Mouse (Mus musculus) gastrocnemius, postnatal 10 days (tissue): ENCODE measurements at regions not wholly inside any gene's neighbourhood (a gene's known extent, or its start where the extent isn't known, plus 50 kb on each side); places are given as distances from the start of the nearest gene placed in this dataset.

Source experiments
- DNase-seq: peaks from one replicate; pipeline ENCODE4 v3.0.0; 2021; ENCODE audit warnings: mixed read lengths

DNA sequence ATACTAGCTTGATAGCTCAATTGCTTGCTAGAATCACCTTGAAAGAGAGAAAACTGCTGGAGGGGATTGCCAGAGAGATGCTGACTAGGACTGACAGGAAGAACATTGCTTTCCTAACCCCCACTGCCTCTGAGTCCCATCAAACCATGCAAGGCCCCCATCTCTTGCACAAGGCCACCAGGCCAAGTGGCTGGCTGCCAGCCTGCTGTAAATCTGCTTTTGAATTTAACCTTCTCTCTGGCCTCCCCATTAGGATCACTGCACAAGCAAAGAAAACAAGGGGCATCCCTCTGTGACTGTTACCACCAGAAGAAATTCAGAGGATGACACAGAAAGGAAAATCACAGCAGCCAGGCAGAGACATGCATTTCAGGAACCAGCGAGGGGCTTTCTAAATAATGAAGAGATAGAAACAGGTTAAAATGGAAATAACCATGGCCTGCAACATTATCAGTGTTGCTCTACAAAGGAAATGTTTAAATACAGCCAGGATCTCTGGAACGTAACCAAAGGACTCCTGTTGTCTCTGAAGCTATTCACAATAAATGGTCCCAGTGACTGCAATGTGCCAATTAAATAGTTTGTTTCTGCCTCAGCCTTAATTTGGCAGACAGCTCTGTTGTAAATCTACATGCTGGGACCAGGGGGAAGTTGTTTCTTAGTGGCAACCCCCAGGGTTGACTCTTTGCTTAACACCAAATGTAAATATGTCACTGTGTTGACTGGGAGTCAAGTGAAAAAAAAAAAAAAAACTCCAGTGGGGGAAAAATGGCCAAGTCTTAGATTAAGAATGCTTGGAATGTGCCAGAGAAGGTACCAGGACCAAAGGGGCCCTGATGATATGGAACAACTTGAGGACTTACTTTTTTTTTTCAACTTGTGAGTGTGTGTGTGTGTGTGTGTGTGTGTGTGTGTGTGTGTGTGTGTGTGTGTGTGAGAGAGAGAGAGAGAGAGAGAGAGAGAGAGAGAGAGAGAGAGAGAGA lies 233.9 kb upstream of the Epha4 start:
- DNase-seq, result no peak

DNA sequence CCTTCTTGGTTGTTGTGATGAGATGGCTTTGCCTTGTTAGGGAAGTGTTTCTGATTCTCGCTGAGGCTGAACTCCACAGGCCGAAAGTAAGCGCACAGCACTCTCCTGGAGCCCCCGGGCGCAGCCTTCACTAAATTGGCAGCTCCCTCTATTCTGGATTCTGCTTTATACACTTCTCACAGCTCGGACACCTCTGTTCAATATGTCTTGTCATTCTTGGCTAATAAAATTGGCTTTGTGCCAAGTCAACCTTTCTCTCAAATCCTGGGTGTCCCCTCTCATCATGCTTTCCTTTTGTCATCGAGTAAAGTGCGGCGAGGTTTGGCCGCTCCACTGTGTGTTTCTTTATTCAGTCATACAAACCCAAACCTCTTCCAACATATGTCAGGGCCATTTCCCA lies 217.2 kb upstream of the Epha4 start:
- DNase-seq, result no peak

DNA sequence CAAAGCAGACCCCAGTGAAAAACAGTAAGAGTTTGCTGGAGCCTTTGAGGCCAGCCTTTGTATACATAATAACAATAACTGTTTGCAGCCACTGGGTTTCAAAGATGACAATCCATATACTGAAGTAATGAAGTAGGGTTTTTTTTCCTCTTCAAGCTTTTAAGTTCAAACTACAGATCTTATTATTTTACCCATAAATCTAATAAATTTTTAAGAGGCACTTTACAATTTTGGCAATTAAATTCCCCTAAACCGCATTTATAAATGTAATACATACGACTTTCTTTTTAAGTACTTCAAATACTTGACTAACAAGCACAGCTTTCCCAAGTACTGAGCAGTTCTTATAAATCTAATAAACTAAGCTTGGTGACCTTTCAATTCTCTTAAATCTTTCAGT lies 212.7 kb upstream of the Epha4 start:
- DNase-seq, result no peak

DNA sequence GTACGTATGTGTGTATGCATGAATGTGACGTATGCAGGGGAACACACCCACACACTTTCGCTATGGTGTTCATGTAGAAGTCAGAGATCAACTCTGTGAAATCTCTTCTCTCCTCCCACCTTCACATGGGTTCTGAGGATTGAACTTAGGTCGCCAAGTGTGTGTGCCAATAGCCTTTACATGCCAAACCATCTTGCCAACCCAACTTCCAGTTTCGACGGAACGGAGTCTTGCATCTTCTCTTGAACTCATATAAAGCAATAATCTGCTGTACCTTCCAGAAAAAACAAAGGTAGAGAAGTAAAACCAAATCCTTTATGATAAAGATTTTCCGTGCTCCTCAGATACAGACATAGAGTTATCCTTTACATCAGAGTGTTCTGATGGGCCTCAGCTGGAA lies 208.4 kb upstream of the Epha4 start:
- no peak for DNase-seq

DNA sequence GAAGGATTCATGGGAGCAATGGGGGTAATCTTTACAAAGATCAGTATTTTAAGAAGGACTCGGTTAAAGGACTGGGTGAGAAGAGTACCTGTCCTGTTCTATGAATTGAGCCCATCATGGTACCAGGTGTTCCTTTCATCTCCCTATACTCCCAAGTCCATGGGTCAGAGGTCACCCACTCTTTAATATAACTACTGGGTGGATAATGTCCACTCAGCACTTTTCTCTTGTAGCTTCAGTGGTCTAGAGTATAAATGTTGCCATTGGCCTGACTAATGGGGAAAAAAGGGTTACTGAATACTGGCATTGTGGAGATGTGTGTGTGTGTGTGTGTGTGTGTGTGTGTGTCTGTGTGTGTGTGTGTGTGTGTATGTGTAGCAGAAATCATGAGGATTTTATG lies 206.0 kb upstream of the Epha4 start:
- DNase-seq, result no peak

DNA sequence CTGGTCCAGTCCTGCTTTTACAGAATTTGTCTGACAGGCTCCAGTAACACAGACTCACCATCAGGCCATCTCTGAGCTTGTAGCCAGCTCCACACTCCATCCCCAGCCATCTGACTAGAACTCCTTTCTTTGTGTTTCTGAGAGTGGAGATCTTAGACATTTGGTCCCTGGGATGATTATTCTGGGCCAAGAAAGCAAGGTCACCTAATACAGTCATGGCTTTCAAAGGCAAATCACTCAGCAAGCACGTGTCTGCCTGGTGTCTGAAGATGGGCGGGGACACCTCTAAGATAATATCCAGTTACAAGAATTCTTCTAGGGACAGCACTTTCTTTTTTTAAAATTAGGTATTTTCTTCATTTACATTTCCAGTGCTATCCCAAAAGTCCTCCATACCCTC lies 198.1 kb upstream of the Epha4 start:
- no peak for DNase-seq

DNA sequence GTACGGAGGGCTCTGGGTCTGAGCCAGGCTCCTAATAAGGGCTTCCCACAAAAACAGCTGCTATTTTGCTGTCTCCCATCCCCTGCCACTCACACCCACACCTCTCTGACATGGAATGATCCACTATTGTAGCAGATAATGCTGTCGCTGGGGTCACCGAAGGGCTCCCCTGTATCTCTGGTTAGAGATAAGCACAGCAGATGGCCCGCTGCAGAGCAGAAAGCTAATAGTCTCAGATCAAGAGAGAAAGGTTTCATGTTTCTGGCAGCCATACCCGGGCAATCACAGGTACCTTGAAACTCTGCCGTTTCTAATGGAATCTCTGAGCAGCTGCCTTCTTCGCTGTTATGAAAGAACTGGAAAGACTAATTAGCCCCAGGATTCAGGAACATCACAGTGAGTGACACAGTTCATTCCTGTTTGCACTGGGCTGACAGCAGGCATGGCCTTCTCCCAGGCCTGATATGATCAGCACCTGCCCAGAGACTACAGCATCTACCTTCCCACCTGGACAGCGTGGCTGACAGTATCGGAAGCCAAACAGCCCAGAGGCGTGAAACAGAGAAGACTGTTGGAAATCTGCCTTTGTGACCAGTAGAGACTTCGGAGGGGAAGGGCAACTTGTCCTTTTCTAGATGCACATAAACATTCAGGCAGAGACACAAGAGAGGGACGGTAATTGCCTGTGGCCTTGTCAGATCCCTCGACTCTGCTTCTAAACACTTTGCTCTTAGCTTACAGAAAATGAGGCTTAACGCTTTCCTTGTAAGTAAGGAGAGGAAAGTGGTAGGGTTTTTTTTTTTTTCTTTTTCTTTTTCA lies 193.5 kb upstream of the Epha4 start:
- DNase-seq, result no peak

DNA sequence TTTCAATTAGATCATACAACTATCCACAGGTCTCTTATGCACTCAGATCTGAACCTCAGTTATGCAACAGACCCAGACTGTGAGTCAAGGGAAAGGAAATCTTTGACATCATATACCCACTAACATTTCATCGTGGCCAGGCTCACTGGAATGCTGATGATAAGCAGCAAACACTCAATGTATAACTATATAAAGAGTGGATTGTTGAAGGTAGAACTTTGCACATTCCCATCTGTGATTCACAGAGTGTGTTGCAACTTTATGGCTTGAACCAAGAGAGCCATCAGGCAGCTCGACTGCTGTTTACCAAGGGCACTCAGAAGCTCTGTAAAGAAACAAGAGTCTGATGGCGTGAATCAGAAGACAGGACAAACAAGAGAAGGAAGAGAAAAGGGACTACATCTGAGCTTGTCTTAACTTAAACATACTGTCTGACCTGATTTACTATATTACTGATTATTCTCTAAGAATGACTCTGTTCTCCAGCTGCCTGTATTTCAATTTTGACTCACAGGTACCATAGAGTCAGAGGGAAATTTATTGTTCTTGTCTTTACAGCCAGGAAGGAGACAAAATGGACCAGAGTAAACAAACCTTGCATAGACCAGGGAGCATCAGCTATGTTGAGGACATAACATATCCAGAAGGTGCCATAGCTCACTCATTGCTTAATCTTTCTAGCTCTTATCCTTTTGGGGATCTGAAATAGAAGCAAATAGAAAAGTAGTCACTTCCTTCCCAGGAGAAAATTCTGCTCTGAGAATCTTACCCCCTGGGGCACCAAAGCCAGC lies 180.5 kb upstream of the Epha4 start:
- no peak for DNase-seq

DNA sequence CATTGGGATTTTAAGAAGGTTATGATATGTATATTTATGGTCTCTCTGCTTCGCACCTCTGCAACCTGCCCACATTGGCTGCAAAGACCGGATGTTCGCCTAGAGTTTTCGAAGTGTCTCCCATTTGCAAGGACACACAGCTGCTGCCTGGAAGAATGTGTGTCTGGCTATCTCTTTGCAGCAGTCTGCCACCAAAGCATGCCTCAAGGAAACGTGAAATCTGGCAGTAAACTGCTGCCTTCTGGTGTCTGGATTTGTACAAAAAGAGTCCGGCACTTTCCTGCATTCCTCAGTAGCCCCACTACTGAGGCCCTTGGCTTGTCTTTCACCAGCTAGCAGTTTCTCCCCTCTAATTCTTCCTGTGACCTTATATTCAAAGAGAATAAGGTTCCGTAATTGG lies 148.5 kb upstream of the Epha4 start:
- DNase-seq, result no peak

DNA sequence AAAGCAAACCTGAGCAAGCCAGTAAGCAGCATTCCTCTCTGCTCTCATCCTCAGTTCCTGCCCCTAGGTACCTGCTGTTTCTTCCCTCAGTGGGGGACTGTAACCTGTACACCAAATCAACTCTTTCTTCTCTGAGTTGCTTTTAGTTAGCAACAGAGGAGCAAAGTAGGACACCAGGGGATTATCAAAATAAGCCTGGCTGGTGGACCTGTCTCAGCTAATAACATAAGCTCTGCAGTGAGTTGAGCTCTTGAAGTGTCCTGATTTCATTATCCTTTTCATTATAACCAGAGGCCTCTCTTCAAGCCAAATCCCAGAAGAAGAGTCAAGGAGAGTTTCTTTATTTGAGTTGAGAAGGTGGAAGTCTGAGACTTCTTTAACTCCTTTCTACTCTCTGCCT lies 145.5 kb upstream of the Epha4 start:
- no peak for DNase-seq

DNA sequence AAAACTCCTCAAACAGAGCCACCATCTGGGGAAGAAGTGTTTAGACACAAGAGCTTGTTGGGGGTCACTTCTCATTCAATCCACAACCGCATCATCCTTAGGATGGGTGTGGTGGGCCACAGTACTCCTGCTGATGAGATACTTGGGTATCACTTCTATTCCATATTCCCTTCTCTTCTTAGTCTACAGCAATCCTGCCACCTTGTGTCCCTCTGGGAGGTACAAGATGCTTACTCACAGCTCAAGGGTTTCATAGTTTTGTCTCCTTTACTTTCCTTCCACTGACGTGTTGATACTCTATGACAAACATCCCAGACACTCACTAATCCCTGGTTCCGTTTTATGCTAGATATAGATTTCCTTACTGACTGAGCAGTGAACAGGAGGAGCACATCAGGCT lies 122.1 kb upstream of the Epha4 start:
- DNase-seq, result no peak

DNA sequence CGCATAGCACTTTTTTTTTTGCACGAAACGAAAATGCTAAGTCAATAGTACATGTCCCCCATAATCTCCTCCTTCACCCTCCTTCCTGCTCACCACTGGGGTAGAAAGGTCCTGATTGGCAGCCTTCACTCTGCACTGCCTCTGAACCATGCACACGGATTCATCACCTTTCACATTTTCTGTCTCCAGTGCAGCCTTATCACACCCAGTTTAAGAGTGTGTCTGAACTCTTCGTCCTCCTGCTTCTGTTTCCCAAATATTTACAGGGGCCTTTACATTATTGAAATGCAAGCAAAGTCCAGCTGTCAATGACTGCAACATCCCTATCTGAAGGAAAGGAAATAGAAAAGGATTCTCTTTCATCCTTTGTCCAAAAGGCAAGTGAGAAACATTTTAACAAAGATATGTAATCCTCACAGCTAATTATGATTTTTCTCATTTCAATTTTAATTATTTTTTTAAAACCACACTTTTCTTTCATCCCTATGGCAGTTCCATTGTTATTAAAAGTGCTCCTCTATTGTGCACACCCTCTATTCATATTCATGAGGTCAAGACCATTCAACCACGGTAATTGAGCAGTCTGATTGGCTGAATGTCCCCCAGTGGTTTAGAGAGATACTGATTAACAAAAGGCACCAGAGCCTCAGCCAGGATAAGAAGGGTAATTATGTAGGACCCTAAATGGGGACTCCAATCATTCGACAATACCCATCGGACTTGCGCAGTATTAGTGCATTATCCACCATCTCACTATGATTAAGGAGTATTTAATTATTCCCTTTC lies 114.8 kb upstream of the Epha4 start:
- no peak for DNase-seq

DNA sequence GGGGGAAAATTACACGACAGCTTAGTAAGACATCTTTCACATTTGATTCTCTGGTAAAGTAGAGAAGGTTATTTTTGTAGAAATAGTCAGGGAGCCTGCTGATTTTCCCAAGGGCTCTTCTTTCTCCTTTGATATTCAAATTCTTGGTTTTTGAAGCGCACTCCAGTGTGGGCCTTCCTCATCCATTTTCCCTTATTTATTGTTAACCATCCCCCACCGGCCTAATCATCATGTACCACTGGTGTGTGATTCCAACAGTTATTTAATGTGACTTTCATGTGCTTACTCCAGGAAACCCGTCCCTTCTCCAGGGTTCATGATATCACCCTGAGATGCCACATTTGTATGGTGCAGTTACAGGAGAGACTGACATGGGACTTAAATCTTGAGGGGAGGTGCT lies 114.0 kb upstream of the Epha4 start:
- DNase-seq, result no peak

DNA sequence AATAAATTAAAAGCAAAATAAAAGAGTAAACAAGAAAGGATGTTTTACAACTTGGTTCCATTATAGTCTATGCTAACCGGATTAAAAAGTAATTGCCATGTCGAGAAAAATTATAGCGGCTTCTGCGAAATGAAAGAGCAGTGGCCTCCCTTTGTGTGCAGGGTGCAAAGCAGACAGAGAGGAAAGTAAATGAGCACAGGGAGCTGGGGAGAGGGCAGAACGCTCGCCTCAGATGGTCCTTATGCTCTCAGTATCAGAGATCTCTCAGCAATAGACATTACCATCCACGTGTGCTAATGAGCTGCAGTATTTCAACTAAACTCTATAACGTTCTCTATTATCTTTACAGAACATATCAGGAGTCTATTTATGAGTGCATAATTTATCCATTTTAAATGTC lies 102.6 kb upstream of the Epha4 start:
- no peak for DNase-seq

DNA sequence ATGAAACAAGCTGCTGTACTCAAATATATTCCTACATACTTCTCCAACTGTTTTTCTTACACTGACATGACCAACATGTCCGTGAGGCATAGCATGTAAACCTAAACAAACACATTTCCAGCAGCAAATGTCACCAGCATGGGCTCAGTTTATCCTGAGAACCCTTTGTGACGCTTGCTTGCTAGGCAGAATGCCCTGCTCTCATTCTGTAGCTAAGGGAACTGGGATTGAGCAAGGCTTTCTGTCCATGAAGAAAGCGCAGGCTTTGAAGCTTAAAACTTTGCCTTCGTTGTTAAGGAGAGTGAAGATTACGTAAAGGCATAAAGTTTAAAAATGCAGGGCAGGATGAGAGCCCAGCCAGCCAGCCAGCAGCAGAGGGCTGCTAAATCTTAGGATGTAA lies 85.6 kb upstream of the Epha4 start:
- DNase-seq, result no peak

DNA sequence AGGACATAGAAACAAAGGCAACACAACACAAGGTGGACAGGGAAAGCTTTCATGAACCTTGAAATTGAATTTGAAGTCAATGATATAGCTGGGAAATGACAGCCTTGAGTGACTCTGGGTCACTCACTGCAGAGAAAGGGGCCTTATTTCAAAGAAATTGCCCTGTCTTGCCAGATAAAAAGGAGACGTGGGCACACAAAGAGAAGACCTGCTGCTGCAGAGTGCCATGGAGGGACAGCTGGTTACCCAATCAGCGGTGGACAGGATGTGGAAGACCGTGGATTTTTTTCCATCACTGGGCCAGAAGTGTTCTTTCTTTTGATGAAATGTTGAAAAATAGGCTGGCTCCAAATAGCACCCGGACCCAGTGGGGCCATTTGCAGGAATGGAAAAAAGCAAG lies 77.8 kb upstream of the Epha4 start:
- no peak for DNase-seq

DNA sequence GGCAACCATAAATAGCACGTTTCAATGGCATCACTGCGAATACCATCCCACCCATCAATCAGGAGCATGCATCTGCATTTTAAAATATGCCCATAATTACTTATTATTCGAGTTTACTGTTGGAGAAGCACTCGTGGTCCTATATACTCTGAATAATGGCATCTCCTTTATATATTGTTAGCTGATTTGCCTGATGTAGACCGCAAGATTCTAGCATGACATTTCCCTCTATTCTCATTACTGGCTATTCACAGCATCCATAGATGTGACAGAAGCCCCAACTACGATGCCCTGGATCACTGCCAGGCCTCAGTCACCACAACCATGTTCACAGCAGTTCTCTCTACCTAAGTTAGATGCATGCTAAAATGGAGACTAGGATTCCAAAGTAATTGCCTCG lies 77.4 kb upstream of the Epha4 start:
- DNase-seq, result no peak

DNA sequence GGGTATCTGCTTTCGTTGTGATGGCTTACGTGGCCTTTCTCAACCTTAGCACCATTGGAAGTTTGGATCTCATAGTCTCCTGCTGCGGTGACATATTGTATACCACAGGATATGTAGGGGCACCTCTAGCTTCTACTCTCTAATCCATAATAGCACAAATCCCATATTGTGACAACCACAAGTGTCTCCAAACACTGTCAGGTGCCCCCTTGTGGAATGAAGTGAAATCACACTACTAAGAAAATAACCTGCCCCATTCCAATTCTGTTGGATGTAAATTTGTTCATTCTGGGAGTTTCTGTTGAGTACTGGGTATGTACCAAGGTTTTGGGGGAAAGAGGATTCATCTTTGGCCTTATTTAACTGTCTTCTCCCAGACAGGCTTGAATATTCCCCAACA lies 74.5 kb upstream of the Epha4 start:
- no peak for DNase-seq

DNA sequence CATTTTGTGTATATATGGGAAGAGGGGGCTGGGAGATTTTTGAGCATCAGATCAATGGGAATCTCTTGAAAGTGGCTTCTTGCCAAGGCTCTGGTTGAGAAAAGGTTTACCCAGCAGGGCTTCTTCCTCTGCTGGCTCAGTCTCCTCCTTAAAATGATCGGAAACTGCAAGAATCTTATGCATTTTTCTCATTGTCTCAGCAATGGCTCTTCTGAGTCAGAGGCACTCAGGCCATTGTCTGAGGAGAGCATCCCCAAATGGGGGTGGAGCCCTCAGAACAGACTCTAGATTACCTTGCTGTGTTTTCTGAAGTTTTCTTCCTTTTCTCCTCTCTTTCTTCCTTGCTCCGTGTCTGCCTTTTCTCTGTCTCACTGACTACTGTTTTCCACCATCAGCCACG lies 70.6 kb upstream of the Epha4 start:
- no peak for DNase-seq

DNA sequence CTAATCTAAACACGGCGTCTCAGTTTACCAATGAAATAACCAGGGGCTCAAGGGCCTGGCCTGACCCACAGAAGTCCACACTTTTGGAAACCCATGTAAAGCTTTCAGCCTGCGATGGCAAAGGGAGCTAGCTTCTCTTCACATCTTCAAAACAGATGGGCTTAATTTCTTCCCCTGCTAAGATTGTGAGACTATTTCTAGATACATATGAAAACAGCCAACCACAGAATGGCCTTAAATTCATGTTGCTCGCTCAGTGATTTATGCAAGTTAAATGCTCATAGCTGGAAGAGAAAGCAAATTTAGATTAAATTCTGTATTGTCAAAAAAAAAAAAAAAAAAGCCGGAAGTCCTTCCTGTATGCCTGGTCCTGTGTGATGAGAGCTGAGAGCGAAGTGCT lies 53.2 kb upstream of the Epha4 start:
- no peak for DNase-seq

DNA sequence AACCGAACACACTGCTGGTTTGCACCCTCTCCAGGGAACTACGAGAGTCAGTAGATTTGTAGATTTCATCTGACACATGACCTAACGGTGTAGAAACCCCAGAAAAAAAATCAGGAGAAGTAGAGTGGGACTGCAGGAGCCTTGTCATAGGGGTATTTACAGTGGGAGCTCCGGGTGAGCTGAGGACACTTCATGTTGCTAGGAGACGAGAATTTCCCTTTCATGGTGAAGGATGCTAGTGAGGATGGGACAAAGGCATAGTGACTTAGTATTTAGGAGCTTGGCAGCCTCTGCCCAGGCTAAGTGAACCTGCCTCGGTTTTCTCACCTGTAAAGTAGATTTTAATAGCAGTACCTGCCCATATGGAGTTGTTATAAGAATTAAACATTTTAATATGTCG lies 52.8 kb upstream of the Epha4 start:
- DNase-seq, result no peak
